Mouse (Mus musculus) layer of hippocampus, postnatal 10 days (tissue): ENCODE measurements at regions not wholly inside any gene's neighbourhood (a gene's known extent, or its start where the extent isn't known, plus 50 kb on each side); places are given as distances from the start of the nearest gene placed in this dataset.
A peak's percentile ranks its signal among the peaks of the same experiment; 100 is the strongest.
"Not testable (repeated sequence)": the region's sequence is repeated elsewhere in the genome, so short reads cannot be mapped to it uniquely, and the experiment has no call there.

Source experiments
- DNase-seq, 2 experiments: peaks; one replicate each; pipeline ENCODE4 v3.0.0; 2021; ENCODE audit warnings: low spot score in 2 of 2

- DNase-seq = peak in 1 of 2 experiments; percentile 20
Observed at GRCm38 (mm10) chr4:153616058-153616457, 133.4 kb upstream of the Ajap1 start.

GRCm38 (mm10) chr4:153616938-153617337 lies 134.3 kb upstream of the Ajap1 start:
- no peak for DNase-seq

GRCm38 (mm10) chr4:153620871-153621270 lies 138.3 kb upstream of the Ajap1 start:
- DNase-seq = no peak

- DNase-seq = no peak
Observed at GRCm38 (mm10) chr4:153631161-153631560, 148.6 kb upstream of the Ajap1 start.

- DNase-seq = no peak
Observed at GRCm38 (mm10) chr4:153632056-153632455, 149.4 kb upstream of the Ajap1 start.

- no peak for DNase-seq
Observed at GRCm38 (mm10) chr4:153632551-153632950, 149.9 kb upstream of the Ajap1 start.

GRCm38 (mm10) chr4:153633260-153633659 lies 150.6 kb upstream of the Ajap1 start:
- peak in 1 of 2 experiments; percentile 23 for DNase-seq

GRCm38 (mm10) chr4:153634221-153634881 lies 151.7 kb upstream of the Ajap1 start:
- DNase-seq = no peak

- DNase-seq = no peak
Observed at GRCm38 (mm10) chr4:153637989-153638388, 155.4 kb upstream of the Ajap1 start.

- DNase-seq = no peak
Observed at GRCm38 (mm10) chr4:153651849-153652248, 169.2 kb upstream of the Ajap1 start.

- no peak for DNase-seq
Observed at GRCm38 (mm10) chr4:153652841-153653240, 170.2 kb upstream of the Ajap1 start.

- DNase-seq = no peak
Observed at GRCm38 (mm10) chr4:153662731-153663130, 180.1 kb upstream of the Ajap1 start.

GRCm38 (mm10) chr4:153666626-153667236 lies 184.1 kb upstream of the Ajap1 start:
- not testable (repeated sequence) for DNase-seq

GRCm38 (mm10) chr4:153669070-153669469 lies 186.5 kb upstream of the Ajap1 start:
- no peak for DNase-seq

GRCm38 (mm10) chr4:153670216-153670615 lies 187.6 kb upstream of the Ajap1 start:
- no peak for DNase-seq

GRCm38 (mm10) chr4:153675431-153675830 lies 192.8 kb upstream of the Ajap1 start:
- DNase-seq = no peak

GRCm38 (mm10) chr4:153679151-153679550 lies 196.5 kb upstream of the Ajap1 start:
- peak; percentile 21 to 37 for DNase-seq

- DNase-seq = no peak
Observed at GRCm38 (mm10) chr4:153688441-153688840, 205.8 kb upstream of the Ajap1 start.

GRCm38 (mm10) chr4:153693881-153694280 lies 211.3 kb upstream of the Ajap1 start:
- no peak for DNase-seq

GRCm38 (mm10) chr4:153696426-153697040 lies 213.9 kb upstream of the Ajap1 start:
- no peak for DNase-seq

GRCm38 (mm10) chr4:153707218-153707617 lies 224.6 kb upstream of the Ajap1 start:
- no peak for DNase-seq

- no peak for DNase-seq
Observed at GRCm38 (mm10) chr4:153714995-153715645, 232.5 kb upstream of the Ajap1 start.
